Mouse (Mus musculus) urinary bladder, postnatal 36 days (tissue): ENCODE results near the gene Sept1.
"Not testable (repeated sequence)": the region's sequence is repeated elsewhere in the genome, so short reads cannot be mapped to it uniquely, and the experiment has no call there.

ENCODE experiments used
- DNase-seq, 2 experiments: peaks; one replicate each; pipeline ENCODE4 v3.0.0; 2022; ENCODE audit warnings: low spot score in 2 of 2, mixed read lengths in 1 of 2

Sept1 gene

GRCm38 (mm10) chr7:127194633-127195029 is 38.3 kb downstream of the Sept1 start:
- DNase-seq: no peak

- DNase-seq: no peak
Observed at GRCm38 (mm10) chr7:127194011-127194632, 38.8 kb downstream of the Sept1 start.

GRCm38 (mm10) chr7:127192989-127193388 is 39.9 kb downstream of the Sept1 start:
- DNase-seq: no peak

- DNase-seq: no peak
Observed at GRCm38 (mm10) chr7:127190672-127191071, 42.3 kb downstream of the Sept1 start.

- no peak for DNase-seq
Observed at GRCm38 (mm10) chr7:127188305-127189276, 44.3 kb downstream of the Sept1 start.

GRCm38 (mm10) chr7:127187351-127187750 is 45.6 kb downstream of the Sept1 start:
- no peak for DNase-seq

GRCm38 (mm10) chr7:127185601-127186000 is 47.3 kb downstream of the Sept1 start:
- no peak for DNase-seq

GRCm38 (mm10) chr7:127184720-127185119 is 48.2 kb downstream of the Sept1 start:
- DNase-seq: no peak

- DNase-seq: no peak
Observed at GRCm38 (mm10) chr7:127183828-127184227, 49.1 kb downstream of the Sept1 start.

GRCm38 (mm10) chr7:127183345-127183744 is 49.6 kb downstream of the Sept1 start:
- DNase-seq: no peak

- not testable (repeated sequence) for DNase-seq
Observed at GRCm38 (mm10) chr7:127181724-127182123, 51.2 kb downstream of the Sept1 start.

- DNase-seq: no peak
Observed at GRCm38 (mm10) chr7:127180783-127181182, 52.1 kb downstream of the Sept1 start.

- DNase-seq: no peak
Observed at GRCm38 (mm10) chr7:127176937-127177336, 56.0 kb downstream of the Sept1 start.

- no peak for DNase-seq
Observed at GRCm38 (mm10) chr7:127166501-127166900, 66.4 kb downstream of the Sept1 start.

GRCm38 (mm10) chr7:127165607-127166493 is 67.1 kb downstream of the Sept1 start:
- DNase-seq: no peak
